Mouse (Mus musculus) cerebellum, adult 9-11 months (tissue): ENCODE results near the gene Vmn1r88.

Experiments used
- DNase-seq: peaks from one replicate; pipeline ENCODE4 v3.0.0; 2022

Vmn1r88 gene

DNA sequence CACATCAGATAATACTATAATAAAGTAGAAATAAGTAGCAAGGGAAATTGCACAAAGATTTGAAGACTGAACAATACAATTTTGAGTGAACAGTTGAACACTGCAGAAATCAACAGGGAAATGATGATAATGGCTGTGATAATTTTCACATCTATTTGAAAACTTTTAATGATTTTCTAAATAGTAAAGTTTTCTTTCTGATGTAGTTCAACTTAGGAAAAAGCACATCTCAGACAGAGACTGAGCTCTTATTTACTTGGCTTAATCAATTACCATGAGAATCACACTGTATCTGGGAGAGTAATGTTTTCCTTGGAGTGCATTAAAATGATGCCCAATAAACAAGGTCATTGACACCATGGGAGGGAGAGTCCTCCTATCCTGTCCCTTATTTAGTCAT lies at the start of gene Vmn1r88:
Gene Vmn1r88 (plus strand): TSS at position 301 of the 400 bp plus-strand sequence.
- DNase-seq = no peak

DNA sequence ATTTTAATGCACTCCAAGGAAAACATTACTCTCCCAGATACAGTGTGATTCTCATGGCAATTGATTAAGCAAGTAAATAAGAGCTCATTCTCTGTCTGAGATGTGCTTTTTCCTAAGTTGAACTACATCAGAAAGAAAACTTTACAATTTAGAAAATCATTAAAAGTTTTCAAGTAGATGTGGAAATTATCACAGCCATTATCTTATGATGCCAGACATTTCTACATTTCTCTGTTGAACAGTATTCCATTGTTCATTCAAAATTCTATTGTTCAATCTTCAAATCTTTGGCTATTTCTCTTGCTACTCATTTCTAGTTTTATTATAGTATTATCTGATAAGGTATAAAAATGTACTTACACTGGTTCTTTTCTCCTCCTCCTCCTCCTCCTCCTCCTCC lies 39.6 kb upstream of the Vmn1r88 start, which contains the start of gene Vmn1r86:
Gene Vmn1r86 (minus strand): TSS at position 101 of the 400 bp plus-strand sequence.
- no peak for DNase-seq

DNA sequence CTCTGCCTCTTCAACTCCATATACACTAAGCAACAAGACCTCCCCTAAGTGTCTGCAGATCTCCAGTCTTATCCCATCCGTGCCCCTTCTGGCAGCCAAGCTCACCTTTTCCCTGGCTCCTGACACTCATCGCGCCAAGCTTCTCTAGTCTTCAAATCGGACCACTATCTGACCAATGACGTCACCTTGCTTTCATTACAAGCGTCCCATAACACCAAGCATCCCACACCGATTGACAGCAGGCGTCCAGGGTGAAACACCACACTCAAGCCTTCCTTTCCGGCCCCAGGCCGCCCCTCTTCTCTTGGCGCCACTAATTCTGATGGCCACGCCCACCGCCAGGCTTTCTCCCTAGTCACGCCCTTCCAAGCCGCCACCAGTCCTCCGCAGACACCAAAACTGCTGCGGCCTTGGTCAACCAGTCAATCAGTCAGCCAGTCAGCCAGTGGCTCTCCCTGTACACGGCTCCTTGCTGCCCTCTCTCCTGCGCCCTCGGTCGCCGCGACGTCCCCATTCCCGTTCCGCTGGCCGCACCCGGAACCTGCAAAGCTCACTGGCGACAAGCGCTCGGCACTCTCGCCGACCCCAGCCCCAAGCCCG lies 35.7 kb upstream of the Vmn1r88 start:
- DNase-seq = peak; percentile 38

DNA sequence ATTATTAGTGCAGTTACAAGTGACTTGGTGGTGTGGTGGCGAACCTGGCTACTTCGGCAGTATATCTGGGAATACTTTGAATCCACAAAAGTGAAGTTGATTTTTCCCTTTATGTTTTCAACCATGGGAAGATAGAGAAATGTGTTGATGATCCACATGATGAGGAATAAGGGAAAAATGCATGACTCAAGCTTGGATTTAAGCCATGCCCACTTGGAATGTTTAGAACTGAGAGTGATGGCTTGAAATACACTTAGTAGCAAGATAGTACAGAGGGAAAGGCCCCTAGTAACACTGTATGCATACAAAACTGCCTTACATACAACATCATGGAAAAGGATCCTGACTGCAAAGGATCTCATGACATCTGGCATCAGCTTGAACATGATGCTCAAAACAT lies 27.5 kb upstream of the Vmn1r88 start:
- no peak for DNase-seq

DNA sequence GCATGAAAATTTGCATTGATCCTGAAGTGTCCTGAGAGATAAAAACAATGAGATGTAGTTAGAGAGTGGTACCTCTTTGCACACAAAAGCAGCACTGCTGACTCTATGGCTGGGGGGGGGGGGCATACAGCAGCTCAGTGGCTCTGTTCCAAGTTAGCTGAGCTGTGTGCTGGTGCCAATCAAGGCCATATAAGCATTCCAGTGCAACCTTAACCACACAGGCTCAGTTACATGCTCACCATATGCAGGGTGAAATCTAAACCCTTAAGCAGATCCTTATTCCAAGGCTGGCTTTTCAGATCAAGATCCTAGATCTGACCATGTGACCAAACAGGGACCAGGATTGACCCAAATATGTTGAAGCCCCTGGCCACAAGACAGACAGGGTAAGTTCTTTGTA lies 22.0 kb upstream of the Vmn1r88 start:
- no peak for DNase-seq

DNA sequence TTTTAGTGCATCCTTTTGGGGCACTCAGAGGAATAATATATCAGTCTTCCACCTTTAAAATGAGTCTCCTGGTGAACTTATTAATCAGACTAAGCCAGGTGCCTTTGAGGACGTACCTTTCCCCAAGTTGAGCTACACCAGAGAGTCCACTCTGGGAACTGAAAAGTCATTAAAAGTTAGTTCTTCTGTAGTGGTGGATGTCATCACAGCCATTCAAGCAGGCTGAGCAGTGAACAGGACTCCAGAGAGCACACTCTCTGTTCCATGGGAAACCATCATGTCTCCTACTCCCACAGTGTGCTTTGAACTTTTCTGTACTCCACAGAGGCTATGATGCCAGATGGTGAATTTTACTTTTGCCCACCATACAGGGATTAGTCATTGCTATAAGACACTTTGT lies 19.3 kb upstream of the Vmn1r88 start, which contains the start of gene Vmn1r87:
Gene Vmn1r87 (minus strand): TSS at position 101 of the 400 bp plus-strand sequence.
- no peak for DNase-seq

DNA sequence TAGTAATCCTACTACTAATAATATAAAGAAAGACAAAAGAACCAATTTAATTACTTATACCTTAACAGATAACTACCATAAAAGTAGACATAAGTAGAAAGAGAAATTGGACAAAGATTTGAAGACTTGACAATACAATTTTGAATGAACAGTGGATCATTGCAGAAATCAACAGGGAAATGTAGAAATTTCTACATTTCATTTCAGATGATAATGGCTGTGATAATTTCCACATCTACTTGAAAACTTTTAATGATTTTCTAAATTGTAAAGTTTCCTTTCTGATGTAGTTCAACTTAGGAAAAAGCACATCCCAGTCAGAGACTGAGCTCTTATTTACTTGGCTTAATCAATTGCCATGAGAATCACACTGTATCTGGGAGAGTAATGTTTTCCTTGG lies 53.4 kb downstream of the Vmn1r88 start, which contains the start of gene Vmn1r89:
Gene Vmn1r89 (plus strand): TSS at position 301 of the 400 bp plus-strand sequence.
- no peak for DNase-seq
